Mouse (Mus musculus) WW6 (cell line): ENCODE measurements at regions not wholly inside any gene's neighbourhood (a gene's known extent, or its start where the extent isn't known, plus 50 kb on each side); places are given as distances from the start of the nearest gene placed in this dataset.
"Not testable (repeated sequence)": the region's sequence is repeated elsewhere in the genome, so short reads cannot be mapped to it uniquely, and the experiment has no call there.

Experiments used
- DNase-seq: peaks from one replicate; pipeline ENCODE4 v3.0.0-alpha.2; 2013; ENCODE audit warnings: low read depth, low spot score

DNA sequence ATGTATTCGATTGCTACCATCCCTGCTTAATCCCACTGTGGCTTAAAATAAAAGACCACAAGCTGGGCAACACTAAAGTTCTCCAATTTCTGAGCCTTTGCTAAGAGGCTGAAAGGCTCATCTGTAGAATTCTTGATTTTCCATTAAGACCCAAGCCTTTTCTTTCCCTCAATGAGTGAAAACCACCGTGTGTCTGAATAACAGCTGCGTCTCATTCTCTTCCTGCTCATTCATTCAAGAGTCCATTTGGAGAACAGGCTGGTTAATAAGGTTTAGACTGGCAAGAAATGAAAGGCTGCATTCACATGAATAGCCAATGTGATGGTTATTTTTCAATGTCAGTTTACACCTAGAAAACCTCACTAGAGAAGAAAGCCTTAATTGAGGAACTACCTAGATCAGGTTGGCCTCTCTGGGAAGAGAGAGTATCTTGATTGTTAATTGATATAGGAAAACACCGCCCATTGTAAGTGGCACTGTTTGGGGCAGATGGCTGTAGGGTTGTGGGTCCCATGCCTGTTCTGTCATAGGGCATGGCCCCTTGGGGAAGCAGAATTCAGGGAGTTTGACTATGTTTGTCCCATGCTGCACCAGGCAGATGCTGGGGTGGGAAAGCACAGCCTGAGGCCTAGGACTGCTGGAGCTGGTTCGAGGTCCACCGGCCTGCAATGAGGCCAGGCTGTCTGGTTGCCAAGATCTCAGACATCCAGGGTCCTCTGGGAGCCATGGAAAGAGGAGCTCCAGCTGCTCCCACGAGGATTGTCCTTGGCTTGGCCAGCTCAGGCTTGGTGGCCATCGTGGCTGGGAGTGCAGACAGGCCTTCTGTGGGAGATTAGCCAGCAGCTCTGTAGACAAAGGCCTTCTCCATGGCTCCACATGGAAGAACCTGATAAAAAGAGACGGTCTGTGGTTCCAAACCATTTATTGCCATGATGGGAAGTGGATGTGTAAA lies 161.3 kb upstream of the Castor2 start:
- no peak for DNase-seq

- no peak for DNase-seq
Measured at GRCm38 (mm10) chr5:133935451-133935850, 164.1 kb upstream of the Castor2 start.

DNA sequence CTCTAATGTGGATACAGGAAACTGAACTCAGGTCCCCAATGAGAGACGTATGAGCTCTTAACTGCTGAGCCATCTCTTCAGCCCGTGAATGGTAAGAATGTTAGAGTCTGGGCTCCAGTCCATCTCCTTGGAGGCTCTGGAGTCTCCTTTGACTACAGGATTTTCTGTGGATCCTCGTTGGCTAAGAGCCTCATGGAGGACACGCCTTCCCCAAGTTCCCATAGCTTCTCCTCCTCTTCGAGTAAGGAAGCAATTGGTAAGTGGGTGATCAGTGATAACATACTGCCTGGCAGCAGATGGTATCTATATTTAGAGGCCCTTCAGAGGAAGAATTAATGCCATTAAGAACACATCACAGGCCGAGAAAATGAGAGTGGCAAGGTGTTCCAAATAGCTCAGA lies 164.5 kb upstream of the Castor2 start:
- no peak for DNase-seq

DNA sequence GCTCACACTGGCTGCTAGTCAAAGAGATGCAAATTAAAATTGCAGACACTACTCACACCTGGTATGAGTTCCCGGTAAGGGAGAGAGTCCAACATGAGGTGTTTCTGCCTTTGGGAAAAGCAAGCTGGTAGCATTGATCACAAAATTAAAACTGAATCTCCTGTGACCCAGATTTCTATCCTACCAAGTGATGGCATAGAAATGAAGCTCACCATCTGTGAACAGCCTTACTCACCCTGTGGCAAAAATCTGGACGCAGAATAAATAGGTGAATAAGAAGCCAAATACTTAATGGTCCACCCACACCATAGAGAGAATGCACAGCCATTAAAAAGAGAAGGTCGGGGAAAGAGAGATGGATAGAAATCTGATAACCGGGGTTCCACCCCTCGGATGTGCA lies 169.4 kb upstream of the Castor2 start:
- no peak for DNase-seq

DNA sequence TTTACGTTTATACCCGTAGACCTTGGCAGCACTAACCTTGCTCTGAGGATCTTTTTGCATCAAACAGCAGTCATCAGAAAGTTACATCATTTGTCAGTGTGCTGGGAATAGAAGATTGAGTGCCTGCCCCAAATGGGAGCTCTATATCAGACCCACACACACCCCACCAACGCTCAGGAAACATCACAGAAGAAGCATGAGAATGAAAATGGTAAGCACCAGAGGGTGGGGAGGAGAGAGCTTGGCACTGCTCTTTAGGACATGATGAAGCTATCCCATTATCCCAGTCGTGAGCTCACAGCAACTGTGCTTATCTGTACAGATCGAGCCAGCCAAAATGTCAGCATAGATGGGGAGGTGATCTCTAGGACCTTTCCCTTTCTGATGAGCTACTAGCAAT lies 172.5 kb upstream of the Castor2 start:
- no peak for DNase-seq

- DNase-seq: no peak
Measured at GRCm38 (mm10) chr5:133925184-133925900, 174.2 kb upstream of the Castor2 start.

DNA sequence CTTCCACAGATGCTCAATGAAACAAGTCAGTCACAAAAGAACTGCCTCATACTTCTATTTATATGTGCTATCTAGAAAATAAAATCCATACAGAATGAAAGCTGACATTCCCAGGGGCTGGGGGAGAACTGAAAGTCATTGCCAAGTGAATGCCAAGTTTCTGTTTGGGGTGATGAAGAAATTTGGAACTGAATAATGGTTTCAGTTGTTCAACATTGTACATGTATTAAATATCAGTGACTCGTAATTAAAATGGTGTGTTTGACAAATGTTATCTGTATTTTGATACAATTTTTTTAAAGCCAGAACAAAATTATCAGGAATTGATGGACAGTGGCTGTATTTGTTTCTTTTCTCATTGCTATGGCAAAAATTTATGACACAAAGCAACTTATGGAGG lies 177.3 kb upstream of the Castor2 start:
- no peak for DNase-seq

GRCm38 (mm10) chr5:133915734-133916550 lies 183.6 kb upstream of the Castor2 start:
- DNase-seq: no peak

- no peak for DNase-seq
Measured at GRCm38 (mm10) chr5:133907442-133907841, 192.1 kb upstream of the Castor2 start.

- DNase-seq: no peak
Measured at GRCm38 (mm10) chr5:133898025-133898598, 201.4 kb upstream of the Castor2 start.

DNA sequence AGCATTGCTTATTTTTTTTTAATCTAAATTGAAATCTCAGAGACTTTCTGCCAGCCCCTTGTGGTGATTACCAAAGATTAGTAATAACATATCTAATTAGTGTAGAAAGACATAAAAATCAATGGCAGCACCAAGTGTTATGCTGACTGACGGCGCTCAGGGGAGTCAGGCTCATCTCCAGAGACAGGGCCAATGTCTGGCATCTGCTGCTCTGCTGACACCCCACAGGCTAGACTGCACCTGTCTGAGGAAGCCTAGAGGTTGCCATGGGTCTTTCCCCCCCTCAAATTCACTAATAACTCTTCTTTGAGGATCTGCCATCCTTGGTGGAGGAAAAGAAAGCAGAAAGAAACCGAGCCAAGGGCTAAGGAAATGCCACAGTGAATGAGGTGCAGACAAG lies 208.8 kb upstream of the Castor2 start:
- DNase-seq: no peak

GRCm38 (mm10) chr5:133889841-133890240 lies 209.7 kb upstream of the Castor2 start:
- no peak for DNase-seq

DNA sequence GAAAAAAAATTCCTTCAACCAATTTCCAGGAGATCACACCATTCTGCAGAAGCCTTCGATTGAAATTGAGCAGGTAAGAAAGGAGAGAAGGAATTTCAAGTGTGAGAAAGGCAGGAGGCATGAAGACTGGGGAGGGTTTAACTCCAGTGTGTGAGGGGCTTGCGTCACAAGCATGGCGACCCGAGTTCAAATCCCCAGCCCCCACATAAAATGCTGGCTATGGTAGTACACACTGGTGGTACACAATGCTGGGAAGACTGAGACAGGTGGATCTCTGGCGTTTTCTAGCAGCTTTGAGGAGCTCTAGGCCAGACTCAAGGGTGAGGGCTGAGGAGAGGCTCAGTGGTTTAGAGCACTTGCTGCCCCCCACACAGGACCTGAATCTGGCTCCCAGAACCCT lies 214.0 kb upstream of the Castor2 start:
- no peak for DNase-seq

DNA sequence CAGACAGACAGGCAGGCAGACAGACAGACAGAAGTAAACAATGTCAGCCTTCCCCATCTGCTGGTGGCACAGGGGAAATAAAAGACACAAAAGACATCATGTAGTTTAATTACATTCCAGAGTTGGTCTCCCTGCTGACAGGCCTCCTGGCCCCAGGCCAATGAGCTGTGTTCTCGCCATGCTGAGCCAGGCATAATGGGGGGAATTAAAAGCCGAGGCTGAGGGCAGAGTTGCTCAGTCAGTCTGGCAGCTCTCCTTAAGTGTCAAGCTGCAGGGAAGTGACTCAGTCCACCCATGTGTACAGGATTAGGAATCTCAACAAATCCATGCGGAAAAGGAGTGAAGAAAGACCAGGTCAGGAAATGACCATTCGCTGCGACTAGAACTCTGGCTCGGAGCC lies 214.5 kb upstream of the Castor2 start:
- no peak for DNase-seq

DNA sequence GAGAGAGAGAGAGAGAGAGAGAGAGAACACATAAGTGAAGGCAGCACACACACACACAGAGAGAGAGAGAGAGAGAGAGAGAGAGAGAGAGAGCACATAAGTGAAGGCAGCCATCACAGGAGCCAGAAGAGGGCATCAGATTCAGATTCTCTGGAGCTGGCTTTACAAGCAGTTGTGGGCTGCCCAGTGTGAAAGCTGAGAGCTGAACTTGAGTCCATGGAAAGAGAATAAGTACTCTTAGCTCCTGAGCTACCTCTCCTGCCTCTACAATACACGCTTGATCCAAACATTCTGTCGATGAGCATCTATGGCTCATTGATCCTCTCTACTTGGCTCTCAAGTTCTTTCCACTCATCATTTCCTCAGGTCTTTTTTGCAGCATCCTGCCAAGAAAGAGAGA lies 214.9 kb upstream of the Castor2 start:
- no peak for DNase-seq

DNA sequence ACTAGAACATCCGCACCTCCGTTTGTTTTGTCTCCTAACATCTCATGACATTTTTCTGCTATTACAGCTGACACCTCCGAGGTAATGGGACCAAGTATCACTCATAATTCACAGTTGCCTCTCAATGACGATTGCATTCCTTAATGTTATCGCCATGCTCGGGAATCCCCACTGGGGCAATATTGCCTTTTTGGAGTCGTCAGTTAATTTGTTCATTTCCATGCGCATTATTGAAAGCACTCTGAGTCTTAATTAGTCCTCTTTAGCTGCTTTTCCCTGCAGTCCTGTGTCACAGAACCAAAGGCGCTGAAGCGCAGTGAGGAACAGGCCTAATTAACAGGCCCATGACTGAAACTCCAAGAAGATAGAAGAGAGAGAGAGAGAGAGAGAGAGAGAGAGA lies 255.0 kb upstream of the Castor2 start:
- no peak for DNase-seq

- DNase-seq: not testable (repeated sequence)
Measured at GRCm38 (mm10) chr5:133842059-133842706, 257.3 kb upstream of the Castor2 start.

- DNase-seq: no peak
Measured at GRCm38 (mm10) chr5:133838286-133838685, 261.2 kb upstream of the Castor2 start.

GRCm38 (mm10) chr5:133833217-133833616 lies 266.3 kb upstream of the Castor2 start:
- DNase-seq: no peak

DNA sequence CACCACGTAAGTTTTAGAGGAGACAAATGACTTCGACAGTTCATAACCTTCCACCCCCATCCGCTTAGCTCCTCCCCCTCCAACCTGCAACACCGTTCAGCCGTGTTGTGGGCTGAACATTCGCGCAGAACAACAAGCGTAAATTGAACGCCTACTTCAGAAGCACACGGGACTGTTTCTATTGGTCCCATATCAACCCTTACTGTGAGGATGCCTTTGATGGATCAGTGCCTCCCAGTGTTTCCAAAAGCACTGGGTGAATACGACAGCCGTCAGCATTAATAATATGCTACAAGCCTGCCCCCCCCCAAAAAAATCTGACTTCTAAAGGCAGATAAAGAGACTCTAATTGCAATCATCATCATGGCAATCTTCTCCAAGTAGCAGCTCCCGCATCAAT lies 271.3 kb upstream of the Castor2 start:
- no peak for DNase-seq

GRCm38 (mm10) chr5:133823871-133824270 lies 275.6 kb upstream of the Castor2 start:
- no peak for DNase-seq
